Mouse (Mus musculus) ES-Bruce4 (cell line): ENCODE results near the gene Ascl2. TPM values are rescaled to one million over a fixed set of nuclear protein-coding genes. Genes with fewer than 3 reads are reported as not detected.
A peak's percentile ranks its signal among the peaks of the same experiment; 100 is the strongest.

ENCODE experiments used
- H3K27ac ChIP-seq: 2 replicates; pipeline ENCODE4 v1.5.1; 2012; ENCODE audit warnings: low read length, inconsistent platforms; ENCODE audit not compliant: insufficient read depth
- H3K27me3 ChIP-seq: 2 replicates; pipeline ENCODE4 v1.6.1; 2012; ENCODE audit warnings: mild to moderate bottlenecking, low read length, inconsistent platforms; ENCODE audit not compliant: control insufficient read depth, poor library complexity, insufficient read depth, severe bottlenecking
- H3K36me3 ChIP-seq: 2 replicates; pipeline ENCODE4 v1.6.1; 2012; ENCODE audit warnings: inconsistent platforms, mild to moderate bottlenecking, low read length, moderate library complexity; ENCODE audit not compliant: control insufficient read depth, poor library complexity, insufficient read depth, severe bottlenecking
- H3K4me1 ChIP-seq: one replicate; pipeline ENCODE4 v1.8.1; 2011; ENCODE audit warnings: low read length; ENCODE audit not compliant: control insufficient read depth, insufficient read depth
- H3K4me3 ChIP-seq: 2 replicates; pipeline ENCODE4 v1.5.1; 2011; ENCODE audit warnings: low read depth, mild to moderate bottlenecking, low read length
- H3K9ac ChIP-seq: 2 replicates; pipeline ENCODE4 v1.6.1; 2012; ENCODE audit warnings: low read depth, mild to moderate bottlenecking, inconsistent platforms; ENCODE audit not compliant: poor library complexity, severe bottlenecking
- H3K9me3 ChIP-seq: replicated peaks from 2 replicates; pipeline ENCODE4 v1.6.1; 2012; ENCODE audit warnings: mild to moderate bottlenecking, low read length, inconsistent platforms; ENCODE audit not compliant: control insufficient read depth, poor library complexity, insufficient read depth, severe bottlenecking
- CTCF ChIP-seq: IDR thresholded peaks from one replicate; pipeline ENCODE4 v1.8.1; 2011; ENCODE audit warnings: low read depth, low read length
- EP300 ChIP-seq: IDR thresholded peaks from 2 replicates; pipeline ENCODE4 v1.6.1; 2011; ENCODE audit warnings: low read depth, low read length; ENCODE audit not compliant: insufficient read depth
- POLR2A ChIP-seq: IDR thresholded peaks from one replicate; pipeline ENCODE4 v1.8.1; 2011; ENCODE audit warnings: low read length; ENCODE audit not compliant: insufficient read depth
- polyA plus RNA-seq: library from polyadenylated mRNA; stranded (reverse); fragments of >200 nt; gene quantifications from 2 replicates; pipeline ENCODE4 v1.2.4, GENCODE M21; 2011; ENCODE audit warnings: low read depth; ENCODE audit not compliant: missing spikeins, insufficient read depth, insufficient read length

The Ascl2 gene
- polyA plus RNA-seq, 1 experiment, result 1.9 TPM

DNA sequence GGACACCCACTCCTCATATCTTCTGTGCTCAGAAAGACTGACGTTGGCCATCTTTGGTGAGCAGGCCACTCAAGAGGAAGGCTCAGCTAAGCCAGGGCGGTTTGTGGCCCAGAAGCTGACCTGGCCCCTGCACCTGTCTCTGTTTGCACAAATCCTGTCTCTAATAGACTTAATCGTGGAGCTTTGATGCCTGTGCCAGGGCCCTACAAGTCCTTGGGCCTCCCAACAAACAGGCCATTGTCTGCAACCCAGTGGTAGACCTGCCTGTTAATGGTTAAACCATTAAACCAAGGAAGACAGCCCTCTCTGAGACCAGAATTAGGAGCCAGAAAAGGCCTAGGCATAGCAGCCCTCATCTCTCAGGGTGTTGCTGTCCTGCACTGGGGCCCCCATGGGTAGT is 36.6 kb downstream of the Ascl2 start:
- Histone ChIP-seq H3K27me3 (no peaks in the 10 kb centered on the region), H3K9me3 (no peaks in the 10 kb centered on the region), H3K4me1 (no peaks in the 10 kb centered on the region), H3K9ac (no peak overlapping the region), H3K27ac (no peak overlapping the region), H3K36me3 (no peaks in the 10 kb centered on the region), H3K4me3 (no peak overlapping the region)
- TF ChIP-seq POLR2A (no peak), EP300 (no peak)

- Histone ChIP-seq H3K9me3 (no peaks in the 10 kb centered on the region), H3K4me3 (no peak within 1 kb of the TSS), H3K27ac (no peak within 1 kb of the TSS), H3K9ac (no peak within 1 kb of the TSS), H3K36me3 (no peaks in the 10 kb centered on the region), H3K27me3 (no peaks in the 10 kb centered on the region), H3K4me1 (no peaks in the 10 kb centered on the region)
- TF ChIP-seq CTCF (no peak), EP300 (no peak), POLR2A (no peak)
Measured at GRCm38 (mm10) chr7:142931028-142931427, 38.0 kb downstream of the Ascl2 start, which contains the start of gene Th. TSS of gene Th (minus strand) at chr7:142931128.

DNA sequence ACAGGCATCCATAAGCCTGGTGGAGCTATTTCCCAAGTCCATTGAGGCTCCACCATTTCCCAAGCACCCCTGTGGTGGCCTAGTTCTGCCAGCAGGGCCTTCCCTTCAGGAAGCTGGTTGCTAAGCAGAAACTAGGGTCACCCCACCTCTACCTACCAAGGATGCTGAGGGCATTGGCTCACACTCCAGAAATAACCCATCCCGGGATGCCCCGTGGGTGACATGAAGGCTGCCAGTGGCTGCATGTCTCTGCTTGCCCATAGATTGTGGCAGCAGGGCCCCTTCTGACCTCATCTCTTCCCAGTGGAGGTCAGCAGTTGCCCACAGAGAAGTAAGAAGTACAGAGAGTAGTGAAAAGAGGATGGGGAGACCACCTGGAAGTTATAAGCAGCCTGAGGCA is 39.5 kb downstream of the Ascl2 start:
- Histone ChIP-seq H3K27ac (no peak overlapping the region), H3K9me3 (no peaks in the 10 kb centered on the region), H3K4me3 (no peak overlapping the region), H3K36me3 (no peaks in the 10 kb centered on the region), H3K9ac (no peak overlapping the region), H3K27me3 (no peaks in the 10 kb centered on the region), H3K4me1 (no peaks in the 10 kb centered on the region)
- TF ChIP-seq EP300, result no peak
- TF ChIP-seq POLR2A, result no peak
- no peak for TF ChIP-seq CTCF

- peaks cover 5% of the 10 kb centered on the region for H3K4me1 ChIP-seq
- no peak overlapping the region for H3K27ac ChIP-seq
- TF ChIP-seq POLR2A (no peak), EP300 (no peak), CTCF (no peak)
- H3K4me3 ChIP-seq, result no peak overlapping the region
- no peaks in the 10 kb centered on the region for H3K27me3 ChIP-seq
- H3K9me3 ChIP-seq, result no peaks in the 10 kb centered on the region
- H3K9ac ChIP-seq, result no peak overlapping the region
- no peaks in the 10 kb centered on the region for H3K36me3 ChIP-seq
Measured at GRCm38 (mm10) chr7:142927293-142927692, 41.8 kb downstream of the Ascl2 start.

DNA sequence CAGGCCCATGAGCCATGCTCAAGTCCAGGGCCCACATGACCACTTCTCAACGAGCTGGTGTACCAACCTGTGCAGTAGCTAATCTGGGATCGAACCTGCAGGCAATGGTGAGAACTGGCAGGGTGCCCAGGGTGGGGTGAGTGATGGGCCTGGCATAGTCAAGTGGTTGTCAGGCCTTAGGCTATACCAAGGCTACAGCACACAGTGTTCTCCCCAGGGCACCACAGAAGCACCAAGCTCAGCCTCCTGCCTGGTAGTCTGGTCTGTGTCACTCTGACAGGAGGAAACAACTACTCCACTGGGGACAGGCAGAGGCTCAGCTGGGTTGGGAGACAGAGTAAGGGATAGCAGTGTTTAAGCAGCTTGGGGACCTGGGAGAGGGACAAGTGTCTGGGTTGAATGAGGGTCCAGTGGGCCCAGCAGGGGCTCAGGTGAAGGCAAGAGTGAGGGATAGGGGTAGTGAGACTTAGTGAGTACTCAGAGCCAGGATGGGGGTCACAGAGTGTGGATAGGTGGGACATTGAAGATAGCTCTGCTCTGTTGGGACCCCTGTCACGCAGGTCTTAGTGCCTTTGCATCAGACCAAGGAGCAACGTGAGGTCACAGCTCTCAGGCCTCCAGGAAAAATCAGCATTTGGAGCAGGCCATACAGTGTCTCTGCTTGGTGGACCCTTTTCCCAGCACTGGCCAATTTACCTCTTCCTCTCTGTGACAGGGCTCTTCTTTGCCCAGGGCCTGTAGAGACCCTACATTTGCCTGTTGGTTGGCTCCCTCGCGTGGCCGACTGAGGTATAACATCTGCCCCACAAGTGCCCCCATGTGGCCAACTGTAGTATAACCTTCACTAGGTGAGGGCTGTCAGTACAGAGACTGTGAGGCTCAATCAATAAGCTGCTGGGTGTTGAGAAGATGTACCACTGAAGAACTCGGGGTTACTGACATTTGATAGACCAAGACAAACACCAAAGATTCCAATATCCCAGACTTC is 50.1 kb downstream of the Ascl2 start:
- Histone ChIP-seq H3K27ac (no peak overlapping the region), H3K9ac (no peak overlapping the region), H3K9me3 (no peaks in the 10 kb centered on the region), H3K4me3 (no peak overlapping the region), H3K4me1 (peaks cover 5% of the 10 kb centered on the region), H3K36me3 (no peaks in the 10 kb centered on the region), H3K27me3 (no peaks in the 10 kb centered on the region)
- TF ChIP-seq CTCF (peak; percentile 100), EP300 (peak; percentile 33; the same call in 1 of the 2 replicates), POLR2A (no peak)

DNA sequence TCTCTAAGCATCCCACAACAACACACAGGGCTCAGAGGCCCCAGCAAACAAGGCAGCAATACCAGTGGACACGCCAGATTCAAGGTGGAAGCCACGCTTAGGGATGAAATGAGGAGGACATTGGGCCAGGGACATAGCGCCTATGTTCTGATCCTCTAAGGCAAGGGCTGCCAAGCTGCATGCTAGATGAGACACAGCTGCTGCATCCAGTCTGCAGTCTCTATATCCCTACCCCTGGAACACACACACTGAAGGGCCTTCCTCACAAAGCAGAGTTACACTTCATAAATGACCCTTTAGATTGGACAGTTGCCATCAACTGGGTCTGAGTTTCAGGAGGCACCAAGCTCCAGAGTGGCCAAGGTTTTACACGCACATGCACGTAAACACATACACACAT is 51.4 kb downstream of the Ascl2 start:
- H3K27me3 ChIP-seq, result no peaks in the 10 kb centered on the region
- no peaks in the 10 kb centered on the region for H3K36me3 ChIP-seq
- TF ChIP-seq POLR2A (no peak), EP300 (no peak)

More for the DNA sequence above, 51.4 kb downstream of the Ascl2 start:
- no peak overlapping the region for H3K27ac ChIP-seq
- H3K9me3 ChIP-seq, result no peaks in the 10 kb centered on the region
- H3K9ac ChIP-seq, result no peak overlapping the region
- no peaks in the 10 kb centered on the region for H3K4me1 ChIP-seq
- no peak overlapping the region for H3K4me3 ChIP-seq

Other genes starting within 250 kb of the Ascl2 start
- gene Ins2, start 225.9 kb downstream of the Ascl2 start, polyA plus RNA-seq, result not detected in 2 replicates
- not detected in 2 replicates for gene Th, start 38.1 kb downstream of the Ascl2 start, polyA plus RNA-seq
- not detected in 2 replicates for gene Tspan32, start 35.8 kb upstream of the Ascl2 start, polyA plus RNA-seq
- 392 and 406 TPM in 2 replicates for gene Cd81, start 83.5 kb upstream of the Ascl2 start, polyA plus RNA-seq
- 18.2 and 21.0 TPM in 2 replicates for gene Tssc4, start 100.0 kb upstream of the Ascl2 start, polyA plus RNA-seq
- gene Trpm5, start 125.4 kb upstream of the Ascl2 start, polyA plus RNA-seq, result not detected in 2 replicates
- gene Kcnq1, start 137.1 kb upstream of the Ascl2 start, polyA plus RNA-seq, result not detected in 2 replicates